Mouse (Mus musculus) thymus, adult 2 months (tissue): ENCODE measurements at regions not wholly inside any gene's neighbourhood (a gene's known extent, or its start where the extent isn't known, plus 50 kb on each side); places are given as distances from the start of the nearest gene placed in this dataset.

Experiments
- CTCF ChIP-seq: fragments of 200-500 bp; IDR thresholded peaks from 2 replicates; pipeline ENCODE4 v1.5.1; 2012; ENCODE audit warnings: mild to moderate bottlenecking, control low read depth, low read length, moderate library complexity, borderline replicate concordance; ENCODE audit not compliant: control insufficient read depth, poor library complexity, insufficient read depth; ENCODE audit errors: extremely low read depth
- POLR2A ChIP-seq: fragments of 200-500 bp; IDR thresholded peaks from 2 replicates; pipeline ENCODE4 v1.6.1; 2012; ENCODE audit warnings: mild to moderate bottlenecking, low read length, control low read depth, moderate library complexity; ENCODE audit not compliant: control insufficient read depth, poor library complexity, insufficient read depth; ENCODE audit errors: extremely low read depth

DNA sequence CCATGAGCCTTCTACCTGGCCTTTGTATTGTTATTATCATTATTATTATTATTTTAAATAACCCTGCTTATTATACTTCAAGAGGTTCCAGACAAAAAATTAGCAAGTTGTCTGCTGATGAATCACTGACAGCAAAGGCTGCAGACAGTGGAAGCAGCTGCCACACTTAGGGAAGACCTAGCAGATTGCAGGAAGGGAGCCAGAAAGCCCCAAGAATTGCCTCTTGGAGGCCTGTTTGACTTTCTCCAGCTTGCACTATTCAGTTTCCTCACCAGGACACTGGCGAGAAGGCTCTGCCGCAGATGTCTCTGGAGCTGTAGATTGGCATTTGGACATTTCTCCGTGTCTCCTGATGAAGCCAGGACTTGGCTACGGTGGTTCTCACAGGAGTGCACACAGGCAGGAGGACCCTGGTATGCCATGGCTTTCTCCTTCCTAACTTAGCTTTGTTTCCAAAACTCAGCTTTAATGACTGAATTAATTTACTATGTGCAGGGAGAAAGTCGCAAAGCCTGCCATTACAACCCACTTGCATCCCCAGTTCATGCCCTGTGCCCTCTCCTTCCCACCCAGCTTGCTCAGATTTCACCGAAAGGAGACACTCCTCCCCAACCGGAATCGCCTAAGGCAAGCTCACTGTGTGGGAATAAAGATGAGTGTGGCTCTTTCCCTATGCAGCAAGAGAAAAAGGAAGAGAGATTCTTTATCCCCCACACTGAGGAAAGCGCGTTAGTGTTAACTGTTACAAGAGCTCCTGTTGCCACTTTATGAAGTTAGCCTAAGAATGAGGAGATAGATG, 193.3 kb upstream of the Trib2 start:
- TF ChIP-seq CTCF (no peak), POLR2A (no peak)
